Mouse (Mus musculus): ENCODE results near the gene Itga9.
A peak's percentile ranks its signal among the peaks of the same experiment; 100 is the strongest.

Itga9 gene

DNA sequence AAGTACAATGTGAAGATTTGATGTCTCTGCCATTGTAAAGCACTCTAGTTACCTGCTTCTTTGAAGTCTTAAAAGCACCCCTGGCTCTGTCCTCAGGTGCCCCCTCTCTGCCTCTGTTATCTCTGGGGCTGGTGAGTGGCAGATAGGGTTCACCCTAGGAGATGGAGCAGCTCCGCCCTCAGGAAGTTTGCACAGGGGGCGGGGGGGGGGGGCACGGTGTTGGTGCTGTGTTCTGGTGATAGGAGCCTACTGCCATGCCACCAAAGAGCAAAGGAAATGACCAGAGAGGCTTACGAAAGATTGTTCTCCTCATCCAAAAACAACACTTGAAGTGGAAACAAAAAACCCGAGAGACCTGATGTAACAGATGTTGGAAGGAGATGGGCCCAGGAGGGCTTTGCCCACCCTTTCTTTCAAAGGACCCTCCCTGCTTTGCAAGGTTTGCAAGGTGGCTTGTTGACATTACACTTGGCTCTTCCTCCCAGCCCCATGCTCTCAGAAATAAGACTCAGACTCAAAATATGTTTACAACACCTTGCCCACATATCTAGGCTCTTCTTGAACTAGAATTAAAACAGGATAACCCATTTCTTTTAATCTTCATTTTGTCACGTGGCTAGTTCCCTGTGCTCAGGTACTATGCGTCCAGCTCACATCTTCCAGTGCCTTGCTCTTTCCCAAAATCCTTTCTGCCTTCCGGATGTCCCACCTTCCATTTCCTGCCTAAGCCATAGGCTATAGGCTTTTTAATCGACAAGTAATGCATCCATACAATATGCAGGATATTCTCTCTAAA lies 79.9 kb downstream of the Itga9 start:
- DNase-seq (ENCODE audit: low spot score in 2 of 2) = no peak

DNA sequence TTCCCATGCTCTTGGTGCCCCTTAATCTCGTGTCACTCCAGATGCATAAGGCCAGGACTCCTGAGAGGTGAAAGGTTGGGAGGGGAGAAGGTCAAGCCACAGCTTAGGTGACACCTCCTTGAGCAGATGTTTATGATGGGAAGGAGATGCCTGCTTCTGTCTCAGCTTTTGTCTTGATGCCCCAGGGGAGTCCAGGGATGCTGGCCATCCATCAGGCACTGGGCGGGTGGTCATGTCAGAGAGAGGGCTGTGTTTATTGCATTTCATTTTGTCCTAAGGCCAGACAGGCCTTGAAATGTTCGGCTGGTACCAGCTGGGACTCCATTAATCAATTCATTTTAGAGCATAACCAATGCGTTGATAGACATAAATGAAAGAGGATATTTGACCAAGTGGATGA lies 81.8 kb downstream of the Itga9 start:
- DNase-seq (ENCODE audit: low spot score in 2 of 2) = no peak

GRCm38 (mm10) chr9:118688921-118689451 lies 82.5 kb downstream of the Itga9 start:
- no peak for DNase-seq (ENCODE audit: low spot score in 2 of 2)

DNA sequence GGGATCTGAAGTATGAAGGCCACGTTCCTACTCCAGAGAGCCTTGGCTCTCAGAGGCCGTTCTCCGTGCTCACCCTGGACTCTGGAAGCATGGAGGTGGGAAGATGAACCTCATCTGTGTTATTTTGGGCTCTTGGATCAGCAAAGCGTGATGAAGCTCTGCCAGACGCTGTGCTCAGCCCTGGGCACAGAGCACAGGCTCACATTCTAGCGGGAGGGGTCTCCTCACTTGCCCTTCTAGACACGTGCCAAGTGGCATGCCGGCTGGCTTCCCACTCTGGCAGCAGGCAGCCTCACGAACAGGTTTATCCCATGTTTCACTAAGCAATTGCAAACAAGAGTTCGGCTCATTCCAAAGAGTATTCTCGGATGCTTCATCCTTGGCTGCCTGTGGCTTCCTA lies 86.8 kb downstream of the Itga9 start:
- peak; percentile 40 to 64 for DNase-seq (ENCODE audit: low spot score in 2 of 2)

- DNase-seq (ENCODE audit: low spot score in 2 of 2) = no peak
Observed at GRCm38 (mm10) chr9:118694420-118694825, 87.9 kb downstream of the Itga9 start.

DNA sequence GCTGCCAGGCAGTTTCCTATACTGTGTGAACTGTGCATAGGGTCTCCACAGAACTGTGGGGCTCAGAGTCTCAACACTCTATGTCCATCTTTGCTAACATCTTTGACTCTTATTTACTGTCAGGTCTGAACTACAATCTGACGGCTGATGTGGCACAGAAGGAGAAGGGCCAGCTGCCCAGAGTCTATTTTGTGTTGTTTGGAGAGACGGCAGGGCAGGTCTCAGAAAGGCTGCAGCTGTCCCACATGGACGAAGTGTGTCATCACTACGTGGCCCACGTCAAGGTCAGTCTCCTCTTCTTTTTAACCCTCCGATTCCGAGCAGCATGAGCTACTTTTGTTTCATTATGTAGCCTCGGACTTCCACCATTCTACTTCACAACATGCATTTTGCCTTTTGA lies 91.7 kb downstream of the Itga9 start:
- DNase-seq (ENCODE audit: low spot score in 2 of 2) = no peak

DNA sequence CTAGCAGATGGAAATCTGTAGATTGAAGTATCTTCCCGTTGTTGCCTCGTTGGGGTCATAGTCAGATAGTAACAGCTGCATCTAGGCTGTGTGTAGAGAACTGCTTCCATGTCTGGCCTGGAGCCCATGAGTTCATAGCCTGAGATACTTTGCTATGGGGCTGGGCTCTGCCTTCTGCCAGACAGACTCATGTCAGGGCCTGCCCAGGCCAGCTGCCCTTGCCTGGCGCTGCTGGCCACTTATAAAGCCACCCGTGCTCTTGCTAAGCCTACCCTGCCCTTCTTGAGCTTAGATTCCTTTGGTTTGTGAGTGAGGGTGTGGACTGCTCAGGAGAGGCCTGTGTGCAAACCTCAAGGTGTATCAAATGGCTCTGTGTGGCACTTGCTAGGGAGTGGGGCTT lies 93.2 kb downstream of the Itga9 start:
- DNase-seq (ENCODE audit: low spot score in 2 of 2) = no peak

DNA sequence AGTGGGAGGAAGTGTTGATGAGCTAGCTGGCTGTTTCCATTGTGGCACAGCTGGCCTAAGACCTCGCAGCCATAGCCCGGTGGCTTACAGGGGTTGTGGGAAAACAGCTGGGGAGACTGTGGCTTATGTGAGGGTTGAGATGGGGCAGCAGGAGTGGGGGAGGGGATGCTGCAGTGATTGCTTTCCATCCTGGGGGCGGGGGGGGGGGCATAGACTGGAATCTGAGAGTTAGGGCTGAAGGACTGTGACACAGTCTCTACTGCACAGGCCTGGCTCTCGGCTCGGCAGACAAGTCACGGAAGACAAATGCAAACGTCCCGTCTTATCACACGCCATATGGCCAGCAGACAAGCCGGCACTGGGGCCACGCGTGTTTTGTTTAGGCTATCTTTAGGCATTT lies 94.4 kb downstream of the Itga9 start:
- no peak for DNase-seq (ENCODE audit: low spot score in 2 of 2)

DNA sequence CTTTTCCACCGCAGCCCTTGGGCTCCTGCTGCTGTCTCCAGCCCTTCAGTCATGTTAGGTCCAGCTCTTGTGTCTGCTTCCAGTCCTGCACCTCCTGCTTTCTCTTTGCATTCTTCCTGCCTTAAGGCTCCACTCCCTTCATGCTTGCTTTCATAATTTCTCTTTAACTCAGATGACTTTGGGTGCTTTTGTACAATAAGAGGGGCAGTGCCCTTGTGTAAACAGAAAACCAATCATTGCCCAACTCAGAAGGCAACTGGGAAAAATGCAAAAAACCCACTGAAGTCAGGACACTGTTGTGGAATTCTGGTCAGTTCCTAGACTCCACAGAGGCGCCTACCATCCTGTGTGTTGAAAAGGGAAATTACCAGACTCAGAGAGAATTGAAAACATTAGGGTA lies 95.3 kb downstream of the Itga9 start:
- no peak for DNase-seq (ENCODE audit: low spot score in 2 of 2)

- no peak for DNase-seq (ENCODE audit: low spot score in 2 of 2)
Observed at GRCm38 (mm10) chr9:118703146-118703545, 96.7 kb downstream of the Itga9 start.

DNA sequence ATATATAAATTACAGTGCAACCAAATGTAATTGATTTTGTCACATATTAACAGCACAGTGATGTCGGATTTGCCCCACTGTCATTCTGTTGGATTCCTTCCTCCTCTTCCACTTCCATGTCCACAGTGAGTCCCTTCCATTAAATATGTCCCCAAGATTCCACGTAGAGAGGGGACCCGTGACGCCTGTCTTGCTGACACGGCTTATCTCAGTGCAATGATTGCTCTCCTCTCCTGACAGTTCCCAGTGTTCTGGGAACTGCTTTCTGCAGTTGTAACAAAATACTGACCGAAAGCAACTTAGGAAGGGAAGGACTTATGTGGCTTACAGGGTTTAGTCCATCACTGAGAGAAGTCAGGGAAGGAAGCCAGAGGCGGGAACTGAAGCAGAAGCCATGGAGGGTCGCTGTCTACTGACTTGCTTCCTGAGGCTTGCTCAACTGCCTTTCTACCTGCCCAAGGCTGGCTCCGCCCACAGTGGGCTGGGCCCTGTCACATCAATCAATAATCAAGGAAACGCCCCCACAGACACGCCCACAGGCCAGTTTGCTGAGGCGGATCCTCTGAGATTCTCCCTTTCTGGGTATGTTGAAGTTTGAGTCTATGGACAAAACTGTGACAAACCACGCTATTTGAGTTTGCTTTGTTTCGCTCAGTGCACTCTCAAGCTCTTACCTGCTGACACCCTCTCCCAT lies 99.0 kb downstream of the Itga9 start:
- no peak for DNase-seq (ENCODE audit: low spot score in 2 of 2)

DNA sequence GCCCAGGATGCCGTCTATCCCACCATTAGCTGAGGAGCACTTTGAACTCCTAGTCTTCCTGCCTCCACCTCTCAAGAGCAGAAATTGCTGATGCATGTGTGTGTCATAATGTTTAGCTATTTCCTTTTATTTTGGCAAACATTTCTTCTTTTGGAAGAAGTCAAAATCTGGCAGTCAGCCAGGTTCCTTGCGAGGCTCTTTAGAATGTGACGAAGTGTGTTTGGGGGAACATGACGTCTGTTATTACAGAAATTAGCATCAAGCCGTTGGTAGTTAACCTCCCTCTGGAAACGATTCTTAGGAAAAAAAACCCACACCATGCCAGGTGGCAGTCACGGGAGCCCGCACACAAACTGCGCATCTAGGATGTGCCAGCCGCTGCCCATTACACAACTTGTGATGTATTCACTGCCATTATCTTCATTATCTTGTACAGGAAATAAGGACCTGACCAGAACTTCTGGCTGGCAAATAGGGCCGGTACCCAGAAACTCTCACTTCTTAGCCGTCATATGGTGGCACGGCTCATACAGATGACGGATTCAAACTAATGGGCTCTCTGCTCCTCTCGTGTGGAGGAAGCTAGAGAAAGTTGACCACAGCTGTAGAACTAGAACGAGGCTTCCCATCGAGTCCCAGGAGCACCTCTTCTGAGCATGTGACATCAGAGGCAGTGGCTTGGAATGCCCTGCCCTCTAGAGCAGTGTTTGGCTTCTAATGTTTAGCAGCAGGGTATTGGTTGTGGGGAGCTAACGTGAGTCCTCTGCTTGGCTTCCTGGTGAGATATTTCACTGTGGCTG lies 99.9 kb downstream of the Itga9 start:
- DNase-seq (ENCODE audit: low spot score in 2 of 2) = no peak

- no peak for DNase-seq (ENCODE audit: low spot score in 2 of 2)
Observed at GRCm38 (mm10) chr9:118710625-118711024, 104.1 kb downstream of the Itga9 start.

DNA sequence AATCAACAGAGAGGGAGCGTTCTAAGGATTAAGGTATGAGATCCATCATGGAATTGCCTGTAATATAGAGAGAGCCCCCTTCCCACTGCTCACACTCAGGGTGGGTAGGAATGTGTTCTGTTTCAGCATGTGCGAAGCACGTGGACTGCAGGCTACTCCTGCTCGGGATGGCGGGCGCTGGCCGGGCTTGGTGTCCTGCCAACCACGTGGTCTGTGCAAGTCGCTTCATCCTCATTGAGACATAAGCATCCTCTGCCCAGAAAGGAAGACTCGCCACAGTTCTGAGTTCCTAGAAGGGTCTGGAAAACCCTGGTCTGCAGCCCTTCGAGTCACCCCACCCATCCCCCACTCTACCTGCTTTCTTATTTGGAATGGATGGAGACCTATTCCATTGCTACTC lies 105.3 kb downstream of the Itga9 start:
- no peak for DNase-seq (ENCODE audit: low spot score in 2 of 2)

DNA sequence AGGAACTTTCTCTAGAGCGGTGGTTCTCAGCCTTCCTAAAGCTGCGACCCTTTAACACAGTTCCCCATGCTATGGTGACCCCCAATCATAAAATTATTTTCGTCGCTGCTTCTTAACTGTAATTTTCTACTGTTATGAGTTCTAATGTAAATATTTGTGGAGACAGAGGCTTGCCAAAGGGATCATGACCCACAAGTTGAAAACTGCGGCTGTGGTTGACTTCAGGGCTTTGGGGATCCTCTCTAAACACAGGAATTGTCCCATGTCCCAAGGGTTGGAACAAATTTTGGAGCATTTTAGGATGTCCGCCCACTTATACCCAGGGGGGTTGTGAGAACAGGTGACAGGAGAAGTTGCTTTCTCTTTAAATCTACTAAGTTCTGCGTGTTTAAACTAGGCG lies 107.0 kb downstream of the Itga9 start:
- no peak for DNase-seq (ENCODE audit: low spot score in 2 of 2)

GRCm38 (mm10) chr9:118714536-118714935 lies 108.0 kb downstream of the Itga9 start:
- DNase-seq (ENCODE audit: low spot score in 2 of 2) = no peak

GRCm38 (mm10) chr9:118715971-118716628 lies 109.6 kb downstream of the Itga9 start:
- no peak for DNase-seq (ENCODE audit: low spot score in 2 of 2)

- DNase-seq (ENCODE audit: low spot score in 2 of 2) = no peak
Observed at GRCm38 (mm10) chr9:118717436-118717835, 110.9 kb downstream of the Itga9 start.

GRCm38 (mm10) chr9:118718511-118718910 lies 112.0 kb downstream of the Itga9 start:
- DNase-seq (ENCODE audit: low spot score in 2 of 2) = no peak

GRCm38 (mm10) chr9:118721056-118721455 lies 114.6 kb downstream of the Itga9 start:
- no peak for DNase-seq (ENCODE audit: low spot score in 2 of 2)

DNA sequence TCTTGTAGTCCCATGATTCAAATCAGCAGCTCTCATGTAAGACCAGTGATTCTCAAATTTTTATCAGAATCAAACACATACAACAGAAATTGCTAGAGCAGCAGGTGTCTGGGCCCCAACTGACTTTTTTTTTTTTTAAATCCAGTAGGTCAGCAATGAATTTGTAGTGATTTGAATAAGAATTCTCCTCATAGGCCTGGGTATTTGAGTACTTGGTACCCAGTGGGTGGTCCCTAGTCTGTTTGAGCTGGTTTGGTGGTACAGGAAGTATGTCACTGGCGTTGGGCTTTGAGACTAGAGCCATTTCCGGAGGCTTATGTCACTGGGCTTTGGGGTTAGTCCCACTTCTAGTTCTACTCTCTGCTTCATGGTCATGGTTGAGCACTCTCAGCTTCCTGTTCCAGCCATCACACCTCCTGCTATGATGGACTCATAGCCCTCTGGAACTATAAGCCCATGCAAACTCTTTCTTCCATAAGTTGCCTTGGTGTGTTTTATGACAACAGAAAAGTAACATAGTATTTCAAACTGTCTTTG lies 116.4 kb downstream of the Itga9 start:
- no peak for DNase-seq (ENCODE audit: low spot score in 2 of 2)
